Mouse (Mus musculus) heart, adult 2 months (tissue): ENCODE results near the gene Heg1. TPM values are rescaled to one million over a fixed set of nuclear protein-coding genes. Genes with fewer than 3 reads are reported as not detected.

Experiments used
- DNase-seq, 2 experiments: peaks; one replicate each; pipeline ENCODE4 v3.0.0; 2021
- H3K27ac ChIP-seq: fragments of 200-600 bp; 2 replicates; pipeline ENCODE4 v1.8.1; 2022
- H3K27me3 ChIP-seq: fragments of 200-500 bp; 2 replicates; pipeline ENCODE4 v1.6.1; 2012; ENCODE audit warnings: mild to moderate bottlenecking, low read length, inconsistent platforms, mixed read lengths; ENCODE audit not compliant: control insufficient read depth, insufficient read depth
- H3K36me3 ChIP-seq: fragments of 200-500 bp; 2 replicates; pipeline ENCODE4 v1.6.1; 2012; ENCODE audit warnings: low read length, inconsistent platforms; ENCODE audit not compliant: control insufficient read depth, insufficient read depth
- H3K4me1 ChIP-seq: fragments of 200-500 bp; 2 replicates; pipeline ENCODE4 v1.6.1; 2011; ENCODE audit warnings: low read length; ENCODE audit not compliant: control insufficient read depth, insufficient read depth
- H3K4me3 ChIP-seq: fragments of 200-600 bp; 2 replicates; pipeline ENCODE4 v1.8.1; 2022
- H3K79me2 ChIP-seq: fragments of 200-500 bp; replicated peaks from 2 replicates; pipeline ENCODE4 v1.6.1; 2012; ENCODE audit warnings: mild to moderate bottlenecking, inconsistent platforms, low read length, moderate library complexity, mixed read lengths; ENCODE audit not compliant: control insufficient read depth, insufficient read depth
- H3K9ac ChIP-seq: fragments of 200-500 bp; 2 replicates; pipeline ENCODE4 v1.6.1; 2012; ENCODE audit warnings: low read depth, mild to moderate bottlenecking, control low read depth, inconsistent platforms, low read length, mixed read lengths
- CTCF ChIP-seq: fragments of 200-600 bp; IDR thresholded peaks from 2 replicates; pipeline ENCODE4 v1.8.1; 2022; ENCODE audit warnings: antibody characterized with exemption, mild to moderate bottlenecking, moderate library complexity
- EP300 ChIP-seq: fragments of 200-500 bp; IDR thresholded peaks from 2 replicates; pipeline ENCODE4 v1.6.1; 2011; ENCODE audit warnings: low read depth, low read length, control low read depth; ENCODE audit not compliant: insufficient read depth
- POLR2A ChIP-seq: fragments of 200-500 bp; IDR thresholded peaks from 2 replicates; pipeline ENCODE4 v1.6.1; 2011; ENCODE audit warnings: mild to moderate bottlenecking, low read depth, low read length, control low read depth; ENCODE audit not compliant: insufficient read depth
- WGBS: fragments of 180-500 bp; shearing (Covaris S2); methylation state at CpG from one replicate; pipeline ENCODE4 v1.1.7; 2018; 5-methylcytosine and 5-hydroxymethylcytosine counted together
- intact Hi-C: fragments of 180-260 bp; cut with DNase I; formaldehyde crosslinking; loops from one replicate; pipeline ENCODE4 v1.15.1; 2025
- polyA plus RNA-seq: library from polyadenylated mRNA; depleted of rRNA; stranded (reverse); fragments of >200 nt; gene quantifications from 2 replicates; pipeline ENCODE4 v1.2.3, GENCODE M21; 2012
- total RNA-seq, 2 experiments: library from RNA; stranded (reverse); gene quantifications; 2 replicates each; pipeline ENCODE4 v1.2.3; 2021

Gene Heg1
- total and polyA plus RNA-seq, 3 experiments = 60.6 to 148 (median 126) TPM

DNA sequence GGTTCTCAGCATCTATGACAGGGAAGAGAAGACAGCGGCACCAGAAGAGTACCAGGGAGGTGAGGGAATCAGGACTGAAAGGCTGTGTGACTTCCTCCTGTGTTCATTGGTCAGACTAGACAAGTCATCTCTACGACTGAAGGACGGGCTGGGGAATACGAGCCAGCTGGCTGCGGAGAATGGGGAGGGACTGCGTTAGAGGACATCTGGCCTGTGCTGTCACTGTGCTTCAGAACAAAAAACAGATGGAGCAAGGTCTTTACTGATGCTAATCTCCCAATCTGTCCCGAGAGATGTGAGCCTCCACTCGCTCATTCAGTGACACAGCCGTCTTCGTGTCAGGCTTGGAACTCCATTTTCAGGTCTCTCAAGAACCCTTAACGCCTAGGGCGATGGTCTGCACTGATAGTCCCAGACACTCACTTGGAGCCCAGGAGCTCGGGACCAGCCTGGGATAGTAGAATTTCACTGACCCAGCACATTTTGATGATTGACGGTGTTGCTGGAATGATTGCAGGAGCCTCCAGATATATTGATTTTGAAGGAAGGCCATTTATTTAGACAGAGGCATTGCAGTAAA, 10.6 kb upstream of the Heg1 start:
- WGBS = 44% methylated on average over 14 of the region's 14 CpGs
- Histone ChIP-seq H3K4me1 (peaks cover 37% of the 10 kb centered on the region), H3K27me3 (no peaks in the 10 kb centered on the region), H3K27ac (no peak overlapping the region), H3K79me2 (no peaks in the 10 kb centered on the region), H3K4me3 (no peak overlapping the region), H3K9ac (no peak overlapping the region), H3K36me3 (peaks cover 12% of the 10 kb centered on the region)
- peak; percentile 70 to 73 for DNase-seq
- TF ChIP-seq EP300 (peak; percentile 62; the same call in 1 of the 2 replicates), CTCF (no peak), POLR2A (no peak)
- intact Hi-C loops = no loop called here

DNA sequence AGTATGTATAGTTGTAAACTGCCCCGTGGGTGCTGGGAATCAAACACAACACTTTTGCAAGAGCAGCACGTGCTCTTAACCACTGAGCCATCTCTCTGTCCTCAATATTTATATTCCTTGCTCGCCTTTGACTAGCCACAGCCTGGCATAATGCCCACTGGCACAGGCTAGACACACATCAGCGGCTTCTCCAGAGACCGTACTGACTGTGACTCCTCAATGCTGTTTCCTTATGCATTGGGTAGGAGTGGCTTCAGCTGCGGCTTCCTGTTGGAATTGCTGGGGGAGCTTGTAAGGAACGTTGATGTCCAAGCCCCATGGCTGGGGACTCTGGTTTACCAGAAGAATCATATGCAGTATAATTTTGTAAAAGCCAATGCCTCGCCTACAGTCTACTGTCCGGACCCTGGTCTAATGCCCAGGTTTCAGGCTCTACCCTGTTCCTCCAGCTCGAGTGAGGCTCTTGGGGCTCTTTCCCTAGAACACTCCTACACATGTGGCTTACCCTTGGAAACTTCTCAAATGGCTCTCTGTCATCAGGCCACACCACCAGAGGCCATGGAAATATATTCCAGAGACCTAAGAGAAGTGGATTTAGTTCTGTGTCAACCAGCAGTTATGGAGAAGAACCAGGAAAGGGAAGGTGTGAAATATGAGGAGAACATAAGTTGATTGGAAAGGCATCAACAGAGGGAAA, 8.9 kb upstream of the Heg1 start:
- intact Hi-C loops = no loop called here
- no peaks in the 10 kb centered on the region for H3K79me2 ChIP-seq
- H3K36me3 ChIP-seq = peaks cover 14% of the 10 kb centered on the region
- peak in 1 of 2 experiments; percentile 28 for DNase-seq
- peak overlapping the region; percentile 83 for H3K27ac ChIP-seq
- WGBS = 61% methylated on average over 10 of the region's 10 CpGs
- peaks cover 40% of the 10 kb centered on the region for H3K4me1 ChIP-seq
- no peaks in the 10 kb centered on the region for H3K27me3 ChIP-seq
- H3K9ac ChIP-seq = no peak overlapping the region
- TF ChIP-seq POLR2A (no peak), EP300 (no peak), CTCF (no peak)
- H3K4me3 ChIP-seq = no peak overlapping the region

DNA sequence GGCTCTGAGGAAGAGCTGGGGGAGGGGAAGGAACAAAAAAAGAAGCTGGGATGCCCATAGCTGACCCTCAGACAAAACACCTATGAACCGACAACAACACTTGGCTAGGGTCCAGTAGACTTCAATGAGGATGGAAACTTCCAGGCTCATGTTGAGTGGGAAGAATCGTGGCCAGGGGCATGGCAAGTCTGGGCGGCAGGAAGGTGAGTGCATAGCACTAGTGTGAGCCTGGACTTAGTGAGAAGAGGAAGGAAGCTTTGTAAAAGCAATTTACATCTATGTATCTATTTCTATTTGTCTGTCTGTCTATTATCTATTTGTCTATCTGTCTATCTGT, 8.4 kb upstream of the Heg1 start:
- no peak for TF ChIP-seq CTCF
- TF ChIP-seq EP300 = 0 out of 2 replicates have a peak, but pooled peaks have one; percentile 10
- Histone ChIP-seq H3K4me3 (no peak overlapping the region), H3K27ac (peak overlapping the region; percentile 83)

DNA sequence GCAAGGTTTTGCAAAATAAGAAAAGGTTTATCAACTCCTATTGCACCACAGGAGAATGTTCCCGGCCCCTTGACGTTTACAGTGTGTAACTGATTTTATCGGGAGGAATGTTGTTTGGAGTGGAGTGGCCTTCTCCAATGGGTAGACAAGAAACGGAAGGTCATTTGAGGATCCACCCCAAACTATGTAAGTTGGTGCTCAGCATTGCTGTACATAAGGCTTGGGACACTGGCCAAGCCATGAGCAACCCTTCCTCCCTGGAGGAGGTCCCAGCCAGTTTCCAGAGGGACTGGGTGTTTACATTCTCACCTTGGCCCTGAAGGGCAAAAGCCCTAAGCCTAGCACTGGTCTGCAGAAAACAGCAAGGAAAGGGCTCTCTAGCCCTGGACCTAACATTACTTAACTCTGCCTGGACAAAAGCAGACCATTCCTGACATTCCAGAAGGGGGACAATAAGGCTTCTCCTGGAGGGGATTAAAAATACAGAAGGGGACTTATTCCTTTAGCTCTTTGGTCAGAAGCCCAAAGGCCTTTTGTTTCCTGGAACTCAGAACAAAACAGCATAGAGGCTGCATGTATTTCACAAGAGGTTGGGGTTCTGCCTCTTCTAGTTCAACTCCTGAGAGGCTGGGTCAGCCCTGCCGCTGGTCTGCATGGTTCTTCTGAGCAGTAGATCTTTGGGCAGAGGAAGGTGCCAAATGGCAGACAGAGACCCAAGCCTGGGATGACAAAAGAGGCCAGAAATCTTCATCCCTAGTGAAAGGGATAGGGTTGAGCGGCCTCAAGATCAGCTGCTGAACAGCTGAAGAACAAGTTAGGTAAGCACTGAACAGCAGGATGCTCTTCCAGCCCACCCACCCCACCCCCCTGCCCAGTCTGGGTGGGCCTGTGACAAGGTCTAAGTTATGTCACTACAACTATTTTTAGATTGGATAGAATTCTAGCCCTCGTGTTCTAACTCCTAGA, 7.5 kb upstream of the Heg1 start:
- no peak overlapping the region for H3K9ac ChIP-seq
- intact Hi-C loops = loop anchor here (1.0 kb wide), 2 partner anchors 92 to 113 kb away; no protein-coding TSS in a partner anchor
- H3K27me3 ChIP-seq = no peaks in the 10 kb centered on the region
- peak; percentile 75 to 85 for DNase-seq
- WGBS = 20% methylated on average over 7 of the region's 7 CpGs
- no peaks in the 10 kb centered on the region for H3K79me2 ChIP-seq
- peak; percentile 96 for TF ChIP-seq EP300
- no peak for TF ChIP-seq CTCF
- TF ChIP-seq POLR2A = peak; percentile 44; the same call in 1 of the 2 replicates
- no peak overlapping the region for H3K4me3 ChIP-seq
- peak overlapping the region; percentile 83 for H3K27ac ChIP-seq
- peaks cover 41% of the 10 kb centered on the region for H3K4me1 ChIP-seq
- H3K36me3 ChIP-seq = peaks cover 14% of the 10 kb centered on the region

More for the DNA sequence above, 8.4 kb upstream of the Heg1 start:
- intact Hi-C loops = loop anchor here (1.0 kb wide), 2 partner anchors 92 to 113 kb away; no protein-coding TSS in a partner anchor
- peak; percentile 47 to 52 for DNase-seq
- WGBS = 44% methylated on average over 3 of the region's 3 CpGs
- Histone ChIP-seq H3K27me3 (no peaks in the 10 kb centered on the region), H3K36me3 (peaks cover 14% of the 10 kb centered on the region), H3K79me2 (no peaks in the 10 kb centered on the region), H3K4me1 (peaks cover 38% of the 10 kb centered on the region), H3K9ac (no peak overlapping the region)

DNA sequence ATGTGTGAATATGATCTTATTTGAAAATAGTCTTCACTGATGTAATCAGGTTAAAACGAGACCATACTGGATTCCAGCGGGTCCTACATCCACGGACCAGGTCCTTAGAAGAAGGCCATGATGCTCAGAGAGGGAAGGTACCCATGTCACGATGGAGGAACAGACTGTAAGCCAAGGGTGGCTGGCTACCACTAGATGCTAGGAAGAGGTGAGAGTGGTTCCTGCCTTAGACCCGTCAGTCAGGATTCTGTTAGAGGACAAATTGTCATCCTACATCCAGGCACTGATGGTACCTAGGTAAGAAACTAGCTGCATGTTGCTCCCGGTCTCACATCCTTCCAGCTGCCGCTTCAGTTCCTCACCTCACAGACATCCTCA, 6.9 kb upstream of the Heg1 start:
- Histone ChIP-seq H3K27ac (peak overlapping the region; percentile 83), H3K27me3 (no peaks in the 10 kb centered on the region), H3K79me2 (no peaks in the 10 kb centered on the region), H3K36me3 (peaks cover 14% of the 10 kb centered on the region), H3K9ac (peak overlapping the region; percentile 12), H3K4me1 (peaks cover 43% of the 10 kb centered on the region), H3K4me3 (no peak overlapping the region)
- TF ChIP-seq EP300 (no peak), CTCF (no peak), POLR2A (no peak)
- WGBS = 66% methylated on average over 7 of the region's 7 CpGs
- DNase-seq = no peak
- intact Hi-C loops = no loop called here
